Mouse (Mus musculus): Measurements from ENCODE around the gene Pld1.

- no peak for TF ChIP-seq CTCF (IDR thresholded peaks at IDR 0.05; ENCODE audit: insufficient read depth, low read length)
- TF ChIP-seq POLR2A (IDR thresholded peaks at IDR 0.05; ENCODE audit: borderline replicate concordance, extremely low read depth, low read depth, low read length): no peak
These were observed 145.8 kb downstream of the Pld1 start for GRCm38 (mm10) chr3:28084281-28084680.
